Mouse (Mus musculus) c-Kit-positive CD71-positive TER-119-negative erythroid progenitor cells, embryonic 14.5 days (primary cell): ENCODE data around the gene Ghrh.

Experiments used
- DNase-seq: peaks from one replicate; pipeline ENCODE4 v3.0.0-alpha.2; 2013; ENCODE audit warnings: low read depth

Ghrh gene

GRCm38 (mm10) chr2:157349121-157349778, 1.9 kb upstream of the Ghrh start:
- DNase-seq = no peak

- no peak for DNase-seq
These were observed 4.0 kb downstream of the Ghrh start for GRCm38 (mm10) chr2:157343337-157343736.

- DNase-seq = no peak
These were observed 4.9 kb downstream of the Ghrh start for GRCm38 (mm10) chr2:157342328-157342926.

GRCm38 (mm10) chr2:157341554-157342270, 5.6 kb downstream of the Ghrh start:
- peak; percentile 30 for DNase-seq

GRCm38 (mm10) chr2:157340221-157340741, 7.0 kb downstream of the Ghrh start:
- no peak for DNase-seq

GRCm38 (mm10) chr2:157339532-157339931, 7.8 kb downstream of the Ghrh start:
- DNase-seq = no peak

GRCm38 (mm10) chr2:157338663-157339062, 8.6 kb downstream of the Ghrh start:
- peak; percentile 76 for DNase-seq

- DNase-seq = no peak
These were observed 15.2 kb downstream of the Ghrh start for GRCm38 (mm10) chr2:157332059-157332458.

- no peak for DNase-seq
These were observed 18.7 kb downstream of the Ghrh start for GRCm38 (mm10) chr2:157328570-157328969.

- no peak for DNase-seq
These were observed 19.2 kb downstream of the Ghrh start for GRCm38 (mm10) chr2:157328106-157328505.

- DNase-seq = no peak
These were observed 22.1 kb downstream of the Ghrh start for GRCm38 (mm10) chr2:157325238-157325637.

GRCm38 (mm10) chr2:157322029-157322766, 25.1 kb downstream of the Ghrh start:
- DNase-seq = no peak

GRCm38 (mm10) chr2:157320886-157321285, 26.4 kb downstream of the Ghrh start:
- DNase-seq = no peak

GRCm38 (mm10) chr2:157320135-157320534, 27.2 kb downstream of the Ghrh start:
- DNase-seq = no peak

GRCm38 (mm10) chr2:157317220-157317619, 30.1 kb downstream of the Ghrh start:
- DNase-seq = no peak

GRCm38 (mm10) chr2:157316358-157316933, 30.9 kb downstream of the Ghrh start:
- no peak for DNase-seq

GRCm38 (mm10) chr2:157315486-157315885, 31.8 kb downstream of the Ghrh start:
- DNase-seq = no peak

- DNase-seq = no peak
These were observed 33.0 kb downstream of the Ghrh start for GRCm38 (mm10) chr2:157314310-157314709.

- DNase-seq = no peak
These were observed 33.6 kb downstream of the Ghrh start for GRCm38 (mm10) chr2:157313718-157314117.

- no peak for DNase-seq
These were observed 36.2 kb downstream of the Ghrh start for GRCm38 (mm10) chr2:157310963-157311637.

- no peak for DNase-seq
These were observed 37.7 kb downstream of the Ghrh start for GRCm38 (mm10) chr2:157309611-157310010.
